Mouse (Mus musculus): ENCODE measurements around the gene Arl4c. TPM values are rescaled to one million over a fixed set of nuclear protein-coding genes. Genes with fewer than 3 reads are reported as not detected.

Arl4c gene
- polyA plus RNA-seq, 1 experiment: 48.9 TPM

DNA sequence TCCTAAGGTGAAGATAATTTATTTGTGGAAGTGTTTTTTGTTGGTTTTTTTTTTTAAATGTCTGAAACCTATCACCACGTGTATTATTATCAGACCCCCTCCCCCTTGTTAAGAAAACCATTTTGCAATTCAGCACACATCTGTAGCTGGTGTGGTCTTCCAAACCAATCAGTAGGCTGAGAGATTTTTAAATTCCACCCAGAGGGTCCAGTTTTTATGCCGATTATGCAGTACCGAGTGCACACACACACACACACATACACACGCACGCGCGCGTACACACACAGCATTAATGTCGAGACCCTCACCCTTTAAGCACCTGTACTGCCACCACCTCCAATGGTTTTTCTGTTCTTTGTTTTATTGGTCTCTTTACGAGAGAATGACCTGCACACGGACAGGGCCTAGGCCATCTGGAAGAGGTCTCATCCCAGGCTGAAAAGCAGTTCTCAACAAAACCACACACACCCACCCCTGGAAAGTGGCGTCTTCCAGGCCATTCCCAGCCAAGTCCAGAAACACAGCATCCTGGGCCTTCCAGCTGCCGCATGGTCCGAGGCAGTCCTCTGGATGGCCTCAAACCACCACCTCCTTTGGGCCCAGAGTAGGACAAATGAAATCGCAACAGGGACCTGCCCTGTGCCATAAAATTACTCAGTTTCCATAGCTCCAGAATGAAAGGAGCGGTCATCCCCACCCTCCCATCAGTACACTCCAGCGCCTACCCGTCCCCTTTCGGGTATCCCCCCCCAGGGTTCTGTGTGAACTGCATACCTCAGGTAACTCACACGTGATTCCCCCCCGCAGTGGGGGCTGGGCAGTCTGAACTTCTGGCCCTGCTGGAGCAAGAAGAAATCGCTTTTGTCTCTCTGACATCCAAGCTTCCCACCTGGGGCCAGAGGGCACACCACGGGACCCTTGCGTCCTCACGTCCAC lies 1.9 kb downstream of the Arl4c start:
- Histone ChIP-seq H3K4me1 (ENCODE audit: control insufficient read depth, insufficient read depth, low read length) (peaks cover 2% of the 10 kb centered on the region; the same call in 1 of the 2 replicates), H3K27me3 (ENCODE audit: control insufficient read depth, insufficient read depth, low read length) (no peaks in the 10 kb centered on the region), H3K4me3 (replicated peaks; ENCODE audit: insufficient read depth, low read depth, low read length) (peak overlapping the region; percentile 83), H3K27ac (ENCODE audit: insufficient read depth, low read length) (no peak overlapping the region)
- 24% methylated on average over 25 of the region's 25 CpGs for WGBS
- TF ChIP-seq POLR2A (IDR thresholded peaks at IDR 0.05; ENCODE audit: borderline replicate concordance, insufficient read depth, low read length) (no peak), CTCF (IDR thresholded peaks at IDR 0.05; ENCODE audit: borderline replicate concordance, insufficient read depth, low read depth, low read length) (no peak)
- DNase-seq: peak; percentile 52 to 57

DNA sequence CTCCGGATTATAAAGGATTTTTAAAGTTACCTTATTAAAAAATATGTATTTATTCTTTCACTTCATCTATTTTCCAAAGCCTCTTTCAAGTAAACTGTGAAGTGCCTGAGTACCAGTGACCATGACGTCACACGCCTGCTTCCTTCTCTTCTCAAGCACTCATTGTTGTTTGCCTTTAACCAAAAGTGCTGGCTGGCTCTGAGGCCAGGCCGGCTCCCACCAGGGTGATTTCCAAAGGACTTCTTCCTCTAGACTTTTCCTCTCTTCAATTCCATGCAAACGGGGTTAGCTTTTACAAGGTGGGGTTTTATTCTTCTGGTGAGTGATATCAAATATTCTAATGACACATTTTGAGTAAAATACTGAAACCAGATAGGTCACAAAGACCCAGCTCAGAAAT lies 2.6 kb downstream of the Arl4c start:
- 71% methylated on average over 5 of the region's 5 CpGs for WGBS
- peak overlapping the region; percentile 57 for H3K4me3 ChIP-seq (replicated peaks; ENCODE audit: insufficient read depth, low read depth, low read length)
- H3K27me3 ChIP-seq (ENCODE audit: control insufficient read depth, insufficient read depth, low read length): no peaks in the 10 kb centered on the region
- DNase-seq: no peak
- H3K4me1 ChIP-seq (ENCODE audit: control insufficient read depth, insufficient read depth, low read length): peaks cover 2% of the 10 kb centered on the region; the same call in 1 of the 2 replicates
- H3K27ac ChIP-seq (ENCODE audit: insufficient read depth, low read length): no peak overlapping the region
- TF ChIP-seq POLR2A (IDR thresholded peaks at IDR 0.05; ENCODE audit: borderline replicate concordance, insufficient read depth, low read length) (no peak), CTCF (IDR thresholded peaks at IDR 0.05; ENCODE audit: borderline replicate concordance, insufficient read depth, low read depth, low read length) (no peak)

DNA sequence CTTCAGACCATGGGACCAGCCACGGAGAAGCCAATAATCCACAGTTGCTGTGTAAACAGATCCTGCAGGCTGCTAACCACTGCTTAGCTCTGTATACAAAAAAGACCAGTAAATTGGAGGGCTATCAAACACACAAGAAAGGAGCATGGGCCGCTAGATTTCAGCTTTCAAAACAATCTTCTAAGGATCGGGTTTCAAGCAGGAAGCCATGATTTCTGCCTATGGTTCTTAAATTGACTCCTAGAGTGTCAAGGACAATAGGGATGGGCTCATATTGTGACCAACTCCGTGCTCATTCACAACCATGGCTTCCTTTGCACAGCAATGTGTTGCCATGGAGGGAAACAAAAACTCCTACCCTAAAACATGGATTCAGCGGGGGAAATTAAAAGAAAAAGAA lies 3.1 kb downstream of the Arl4c start:
- Histone ChIP-seq H3K4me1 (ENCODE audit: control insufficient read depth, insufficient read depth, low read length) (peaks cover 2% of the 10 kb centered on the region; the same call in 1 of the 2 replicates), H3K4me3 (replicated peaks; ENCODE audit: insufficient read depth, low read depth, low read length) (peak overlapping the region; percentile 31), H3K27me3 (ENCODE audit: control insufficient read depth, insufficient read depth, low read length) (no peaks in the 10 kb centered on the region), H3K27ac (ENCODE audit: insufficient read depth, low read length) (no peak overlapping the region)
- DNase-seq: no peak
- 75% methylated on average over 5 of the region's 5 CpGs for WGBS
- TF ChIP-seq CTCF (IDR thresholded peaks at IDR 0.05; ENCODE audit: borderline replicate concordance, insufficient read depth, low read depth, low read length) (no peak), POLR2A (IDR thresholded peaks at IDR 0.05; ENCODE audit: borderline replicate concordance, insufficient read depth, low read length) (no peak)

DNA sequence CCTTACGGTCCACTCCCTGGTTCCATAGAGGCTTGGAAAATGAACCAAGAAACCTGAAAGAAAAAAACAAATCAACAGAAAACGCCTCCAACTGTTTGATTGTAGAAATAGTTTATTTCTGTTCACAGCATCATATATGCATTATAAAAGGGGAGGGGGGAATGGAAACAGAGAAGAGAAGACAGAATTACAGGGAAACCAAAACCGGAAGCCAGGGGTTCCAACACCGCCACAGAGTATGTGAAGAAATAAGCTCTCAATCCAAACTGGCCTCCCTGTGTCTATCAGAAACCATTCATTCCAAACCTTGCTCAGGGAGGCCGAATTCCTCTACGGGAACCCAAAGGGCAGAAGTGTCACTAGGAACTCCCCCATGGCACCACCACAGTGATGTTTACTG lies 3.9 kb downstream of the Arl4c start:
- Histone ChIP-seq H3K27me3 (ENCODE audit: control insufficient read depth, insufficient read depth, low read length) (no peaks in the 10 kb centered on the region), H3K4me3 (replicated peaks; ENCODE audit: insufficient read depth, low read depth, low read length) (peak overlapping the region; percentile 41), H3K4me1 (ENCODE audit: control insufficient read depth, insufficient read depth, low read length) (peaks cover 2% of the 10 kb centered on the region; the same call in 1 of the 2 replicates), H3K27ac (ENCODE audit: insufficient read depth, low read length) (no peak overlapping the region)
- TF ChIP-seq POLR2A (IDR thresholded peaks at IDR 0.05; ENCODE audit: borderline replicate concordance, insufficient read depth, low read length) (no peak), CTCF (IDR thresholded peaks at IDR 0.05; ENCODE audit: borderline replicate concordance, insufficient read depth, low read depth, low read length) (no peak)
- no peak for DNase-seq
- WGBS: 88% methylated on average over 6 of the region's 6 CpGs

DNA sequence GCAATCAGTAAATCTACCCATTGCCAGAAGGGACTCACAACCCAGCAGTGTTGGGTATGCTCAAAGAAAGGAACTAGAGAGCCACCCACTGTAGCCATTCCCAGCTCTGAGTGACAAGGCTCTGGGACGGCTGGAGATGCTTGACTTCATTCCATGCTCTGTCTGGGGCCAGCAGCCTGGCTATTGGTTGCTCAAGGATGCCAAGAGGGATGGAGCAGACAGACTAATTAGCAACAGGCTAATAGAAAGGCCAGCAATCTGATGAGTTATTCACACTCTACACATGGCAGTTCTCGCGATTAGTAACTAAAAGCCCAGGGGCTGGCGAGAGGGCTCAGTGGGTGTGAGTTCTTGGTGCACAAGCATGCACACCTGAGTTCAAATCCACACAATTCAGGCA lies 5.6 kb downstream of the Arl4c start:
- TF ChIP-seq POLR2A (IDR thresholded peaks at IDR 0.05; ENCODE audit: borderline replicate concordance, insufficient read depth, low read length): no peak
- no peak for TF ChIP-seq CTCF (IDR thresholded peaks at IDR 0.05; ENCODE audit: borderline replicate concordance, insufficient read depth, low read depth, low read length)
- Histone ChIP-seq H3K27me3 (ENCODE audit: control insufficient read depth, insufficient read depth, low read length) (no peaks in the 10 kb centered on the region), H3K4me3 (replicated peaks; ENCODE audit: insufficient read depth, low read depth, low read length) (no peak overlapping the region), H3K4me1 (ENCODE audit: control insufficient read depth, insufficient read depth, low read length) (peaks cover 2% of the 10 kb centered on the region; the same call in 1 of the 2 replicates), H3K27ac (ENCODE audit: insufficient read depth, low read length) (no peak overlapping the region)
- 42% methylated on average over 4 of the region's 4 CpGs for WGBS
- no peak for DNase-seq

DNA sequence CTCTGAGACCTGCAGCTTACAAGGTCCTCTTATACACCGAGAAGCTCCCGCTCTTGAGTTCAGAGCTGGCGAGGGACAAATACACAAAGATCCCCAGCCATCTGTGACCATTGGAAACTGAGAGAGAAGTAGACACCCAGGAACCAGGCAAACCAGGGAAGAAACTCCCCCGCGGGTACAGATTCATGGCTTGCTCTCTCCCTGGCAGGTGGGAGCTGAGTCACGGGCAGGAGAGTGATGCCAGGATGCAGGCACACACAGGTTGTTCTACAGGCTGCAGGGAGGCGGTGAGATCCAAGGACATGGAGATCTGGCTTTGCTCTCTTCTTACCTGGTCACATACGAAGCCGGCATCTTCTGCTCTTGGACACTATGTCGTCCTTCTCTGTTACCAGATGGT lies 7.7 kb downstream of the Arl4c start:
- TF ChIP-seq POLR2A (IDR thresholded peaks at IDR 0.05; ENCODE audit: borderline replicate concordance, insufficient read depth, low read length) (no peak), CTCF (IDR thresholded peaks at IDR 0.05; ENCODE audit: borderline replicate concordance, insufficient read depth, low read depth, low read length) (no peak)
- DNase-seq: peak; percentile 32 to 50
- Histone ChIP-seq H3K27ac (ENCODE audit: insufficient read depth, low read length) (no peak overlapping the region), H3K4me1 (ENCODE audit: control insufficient read depth, insufficient read depth, low read length) (no peaks in the 10 kb centered on the region; the same call in 1 of the 2 replicates), H3K27me3 (ENCODE audit: control insufficient read depth, insufficient read depth, low read length) (no peaks in the 10 kb centered on the region), H3K4me3 (replicated peaks; ENCODE audit: insufficient read depth, low read depth, low read length) (no peak overlapping the region)
- WGBS: 77% methylated on average over 10 of the region's 10 CpGs

DNA sequence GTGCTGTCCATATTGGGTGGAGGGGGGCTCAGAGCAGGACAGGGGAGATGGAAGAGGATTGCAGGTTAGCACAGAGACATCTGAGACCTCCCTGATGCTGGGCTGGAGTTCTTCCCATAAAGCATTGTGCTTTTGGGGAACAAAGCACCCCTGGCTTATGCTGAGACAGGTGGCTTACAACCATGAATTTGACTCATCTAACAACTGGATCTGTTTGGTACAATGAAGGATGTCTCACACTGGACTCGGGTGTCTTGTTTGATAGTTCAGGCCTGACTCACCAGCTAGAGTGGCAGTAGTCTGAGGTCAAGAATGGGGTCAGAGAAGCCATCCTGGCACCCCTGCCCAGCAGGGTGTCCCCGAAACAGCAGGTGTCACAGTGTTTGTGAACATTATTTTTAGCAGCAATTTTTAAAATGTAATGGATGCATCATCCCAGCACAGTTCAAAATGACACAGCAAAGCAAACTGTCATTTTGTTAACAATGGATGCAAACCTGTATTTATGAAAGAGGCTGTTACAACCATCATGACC lies 9.7 kb downstream of the Arl4c start:
- WGBS: 75% methylated on average over 2 of the region's 2 CpGs
- no peak overlapping the region for H3K27ac ChIP-seq (ENCODE audit: insufficient read depth, low read length)
- no peak for TF ChIP-seq CTCF (IDR thresholded peaks at IDR 0.05; ENCODE audit: borderline replicate concordance, insufficient read depth, low read depth, low read length)
- no peak for TF ChIP-seq POLR2A (IDR thresholded peaks at IDR 0.05; ENCODE audit: borderline replicate concordance, insufficient read depth, low read length)
- H3K4me1 ChIP-seq (ENCODE audit: control insufficient read depth, insufficient read depth, low read length): no peaks in the 10 kb centered on the region
- DNase-seq: no peak
- H3K4me3 ChIP-seq (replicated peaks; ENCODE audit: insufficient read depth, low read depth, low read length): no peak overlapping the region
- no peaks in the 10 kb centered on the region for H3K27me3 ChIP-seq (ENCODE audit: control insufficient read depth, insufficient read depth, low read length)
